Comparison of ENCODE assay signal across 8 mouse cellular contexts in the genomic region with DNA sequence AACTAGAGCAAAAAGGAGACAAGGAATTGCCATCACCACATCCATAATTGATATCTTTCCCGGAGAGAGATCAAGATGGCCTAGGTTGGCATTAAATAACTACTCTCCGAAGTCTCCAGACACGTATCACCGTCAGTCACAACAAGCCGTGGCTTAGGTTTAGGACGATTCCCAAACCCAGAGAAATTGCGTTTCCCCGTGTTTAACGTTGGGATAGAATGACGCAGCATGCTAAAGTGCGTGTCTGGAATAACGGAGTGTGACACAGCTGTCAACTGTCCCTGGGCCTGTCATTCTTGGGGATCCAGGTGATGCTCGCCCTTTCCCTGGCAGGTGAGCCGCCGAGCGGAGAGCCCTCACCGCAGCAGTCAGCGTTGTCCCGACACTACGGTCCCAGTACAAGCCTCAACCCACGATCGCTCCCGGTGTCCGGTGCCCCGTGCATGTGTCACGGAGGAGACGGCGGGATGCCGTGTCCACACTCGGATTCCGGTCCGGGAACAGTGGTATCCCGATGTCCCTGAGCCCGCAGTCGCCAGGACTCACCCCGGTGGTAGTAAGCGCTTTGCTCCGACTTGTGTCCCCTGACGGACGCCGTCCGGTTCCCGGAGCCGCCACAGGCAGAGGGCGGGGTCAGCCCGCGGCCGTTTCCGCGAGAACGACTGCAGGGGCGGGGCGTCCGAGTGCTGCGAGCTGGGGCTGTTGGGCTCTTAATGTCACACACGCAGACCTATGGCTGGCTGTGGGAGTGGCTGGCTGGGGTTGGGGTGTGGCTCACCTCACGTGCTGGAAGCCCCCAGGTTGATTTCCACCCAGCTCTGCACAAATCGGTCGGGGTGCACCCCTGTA. TPM values are rescaled to one million over a fixed set of nuclear protein-coding genes. Genes with fewer than 3 reads are reported as not detected.
A peak's percentile ranks its signal among the peaks of the same experiment; 100 is the strongest.
DNase-seq lines count a peak whose midpoint lies in the region; ATAC-seq and TF ChIP-seq lines count a peak whose summit lies in the region.

No protein-coding gene starts in this region.

- H3K4me3 ChIP-seq in C2C12 (ENCODE audit: insufficient read depth, poor library complexity, severe bottlenecking), result peak overlapping the region; percentile 98
- H3K4me3 ChIP-seq in embryonic fibroblast, embryonic 13.5 days (ENCODE audit: insufficient read depth, low read length), result peak overlapping the region; percentile 93
- peak overlapping the region; percentile 75 for H3K4me3 ChIP-seq in heart, embryonic 10.5 days
- H3K4me3 ChIP-seq in kidney, embryonic 15.5 days (replicated peaks), result peak overlapping the region; percentile 70
- peak overlapping the region; percentile 74 for H3K4me3 ChIP-seq in limb, embryonic 15.5 days
- H3K4me3 ChIP-seq in midbrain, postnatal 0 days (ENCODE audit: low read depth, low read length), result peak overlapping the region; percentile 55

- TF ChIP-seq POLR2A in embryonic fibroblast, embryonic 13.5 days (IDR thresholded peaks at IDR 0.05; ENCODE audit: low read depth, low read length), result peak; percentile 72

- H3K27me3 ChIP-seq in C2C12 (ENCODE audit: control insufficient read depth, insufficient read depth, insufficient read length), result no peaks in the 10 kb centered on the region
- no peaks in the 10 kb centered on the region for H3K27me3 ChIP-seq in heart, embryonic 10.5 days (ENCODE audit: insufficient read depth, poor library complexity, severe bottlenecking)
- H3K27me3 ChIP-seq in kidney, embryonic 15.5 days, result no peaks in the 10 kb centered on the region
- H3K27me3 ChIP-seq in limb, embryonic 15.5 days, result no peaks in the 10 kb centered on the region
- H3K27me3 ChIP-seq in midbrain, postnatal 0 days (ENCODE audit: insufficient read depth, low read length), result no peaks in the 10 kb centered on the region

- peak overlapping the region; percentile 88 for H3ac ChIP-seq in C2C12 (ENCODE audit: control insufficient read depth, insufficient read length, low read depth)

- no peaks in the 10 kb centered on the region for H3K4me1 ChIP-seq in embryonic fibroblast, embryonic 13.5 days (ENCODE audit: control insufficient read depth, insufficient read depth, low read length)
- peaks cover 5% of the 10 kb centered on the region; the same call in 1 of the 2 replicates for H3K4me1 ChIP-seq in heart, embryonic 10.5 days
- peaks cover 8% of the 10 kb centered on the region for H3K4me1 ChIP-seq in kidney, embryonic 15.5 days
- H3K4me1 ChIP-seq in limb, embryonic 15.5 days, result peaks cover 11% of the 10 kb centered on the region; the same call in 1 of the 2 replicates
- H3K4me1 ChIP-seq in midbrain, postnatal 0 days (ENCODE audit: insufficient read depth, low read length), result peaks cover 3% of the 10 kb centered on the region; the same call in 1 of the 2 replicates

- WGBS in heart, embryonic 10.5 days, result under 1% methylated on average over 59 of the region's 59 CpGs
- under 1% methylated on average over 59 of the region's 59 CpGs for WGBS in kidney, embryonic 15.5 days
- under 1% methylated on average over 59 of the region's 59 CpGs for WGBS in limb, embryonic 15.5 days
- WGBS in midbrain, postnatal 0 days, result under 1% methylated on average over 59 of the region's 59 CpGs

- peaks cover 23% of the 10 kb centered on the region for H3K79me2 ChIP-seq in C2C12 (ENCODE audit: control insufficient read depth, insufficient read depth)

- peak; percentile 96 for DNase-seq in brain, adult 2 months (ENCODE audit: low read depth, low spot score)
- peak; percentile 98 for DNase-seq in heart, embryonic 10.5 days (ENCODE audit: low spot score)
- peak; percentile 90 for DNase-seq in midbrain, postnatal 0 days (ENCODE audit: low spot score)
- peak; percentile 92 to 97 for DNase-seq in spleen, postnatal 10 days (ENCODE audit: low spot score in 2 of 2)

- peaks cover 5% of the 10 kb centered on the region for H3K79me3 ChIP-seq in C2C12 (ENCODE audit: low read depth)

- H3K36me3 ChIP-seq in C2C12 (ENCODE audit: control insufficient read depth, insufficient read depth), result peaks cover 14% of the 10 kb centered on the region
- 0 out of 2 replicates have a peak, but pooled peaks cover under 1% of the 10 kb centered on the region for H3K36me3 ChIP-seq in heart, embryonic 10.5 days
- H3K36me3 ChIP-seq in kidney, embryonic 15.5 days, result 0 out of 2 replicates have a peak, but pooled peaks cover 9% of the 10 kb centered on the region
- peaks cover 6% of the 10 kb centered on the region for H3K36me3 ChIP-seq in limb, embryonic 15.5 days
- peaks cover 10% of the 10 kb centered on the region for H3K36me3 ChIP-seq in midbrain, postnatal 0 days (ENCODE audit: insufficient read depth, low read length)

- H3K4me2 ChIP-seq in kidney, embryonic 15.5 days, result peak overlapping the region; percentile 90
- H3K4me2 ChIP-seq in limb, embryonic 15.5 days, result peak overlapping the region; percentile 73
- peak overlapping the region; percentile 58 for H3K4me2 ChIP-seq in midbrain, postnatal 0 days (ENCODE audit: low read depth, low read length, poor library complexity, severe bottlenecking)

- ATAC-seq in kidney, embryonic 15.5 days (replicated peaks; ENCODE audit: low FRiP score), result peak; percentile 98
- ATAC-seq in limb, embryonic 15.5 days (ENCODE audit: insufficient number of reproducible peaks, low FRiP score, low TSS enrichment, low read depth), result peak; percentile 92
- ATAC-seq in midbrain, postnatal 0 days (ENCODE audit: low FRiP score), result peak; percentile 94

- TF ChIP-seq CTCF in C2C12 (IDR thresholded peaks at IDR 0.05; ENCODE audit: control insufficient read depth, insufficient read depth, insufficient read length), result no peak
- TF ChIP-seq CTCF in embryonic fibroblast, embryonic 13.5 days (IDR thresholded peaks at IDR 0.05; ENCODE audit: borderline replicate concordance, insufficient read depth, low read length), result no peak
- TF ChIP-seq CTCF in midbrain, postnatal 0 days (IDR thresholded peaks at IDR 0.05), result no peak

- peak overlapping the region; percentile 83 for H3K27ac ChIP-seq in embryonic fibroblast, embryonic 13.5 days (ENCODE audit: insufficient read depth, low read length)
- peak overlapping the region; percentile 86 for H3K27ac ChIP-seq in heart, embryonic 10.5 days
- peak overlapping the region; percentile 79 for H3K27ac ChIP-seq in kidney, embryonic 15.5 days
- peak overlapping the region; percentile 77 for H3K27ac ChIP-seq in limb, embryonic 15.5 days
- H3K27ac ChIP-seq in midbrain, postnatal 0 days (ENCODE audit: low read depth, low read length), result peak overlapping the region; percentile 77

- no peaks in the 10 kb centered on the region for H3K9me3 ChIP-seq in heart, embryonic 10.5 days
- no peaks in the 10 kb centered on the region for H3K9me3 ChIP-seq in kidney, embryonic 15.5 days (replicated peaks)
- H3K9me3 ChIP-seq in limb, embryonic 15.5 days, result no peaks in the 10 kb centered on the region
- H3K9me3 ChIP-seq in midbrain, postnatal 0 days (ENCODE audit: low read length), result no peaks in the 10 kb centered on the region

- H3K9ac ChIP-seq in kidney, embryonic 15.5 days, result peak overlapping the region; percentile 65
- peak overlapping the region; percentile 66 for H3K9ac ChIP-seq in limb, embryonic 15.5 days
- H3K9ac ChIP-seq in midbrain, postnatal 0 days (replicated peaks; ENCODE audit: low read length, poor library complexity, severe bottlenecking), result peak overlapping the region; percentile 70

TF ChIP-seq in C2C12, 6 proteins besides CTCF, POLR2A, EP300 and RAD21:
- TF ChIP-seq MYOD1 (IDR thresholded peaks at IDR 0.05; ENCODE audit: control insufficient read depth, insufficient read length, low read depth) (no peak), USF1 (IDR thresholded peaks at IDR 0.05; ENCODE audit: low read depth) (no peak), MYOG (IDR thresholded peaks at IDR 0.05; ENCODE audit: control insufficient read depth, extremely low read depth, insufficient read length) (no peak), CEBPB (IDR thresholded peaks at IDR 0.05; ENCODE audit: low read depth) (no peak), FOSL1 (IDR thresholded peaks at IDR 0.05; ENCODE audit: insufficient read depth, low read length, poor library complexity, severe bottlenecking) (no peak), MAX (IDR thresholded peaks at IDR 0.05) (no peak)

RNA-seq across cellular contexts. Expression of gene Lgals8, which starts 3.6 kb away (rescaled TPM):
- polyA plus RNA-seq in C2C12 (2012; fragmentation: generic; extraction: Trizol), result 16.3 TPM
- polyA plus RNA-seq in embryonic fibroblast, embryonic 13.5 days (2011; ENCODE audit: insufficient read length, low read depth, missing spikeins), result 56.6 and 72.2 TPM in 2 replicates
- 10.5 and 11.2 TPM in 2 replicates for polyA plus RNA-seq in heart, embryonic 10.5 days (2016; fragmentation: Nextera tagmentation; extraction: Ambion mirVana)
- polyA plus RNA-seq in kidney, embryonic 15.5 days (2015; fragmentation: Nextera tagmentation; extraction: Ambion mirVana), result 20.4 and 22.5 TPM in 2 replicates
- polyA plus RNA-seq in limb, embryonic 15.5 days (2015; fragmentation: Nextera tagmentation; extraction: Ambion mirVana), result 23.4 and 23.6 TPM in 2 replicates
- 24.5 and 34.3 TPM in 2 replicates for total RNA-seq in midbrain, postnatal 0 days (2014; rRNA removed)
- 30.2 and 31.3 TPM in 2 replicates for polyA plus RNA-seq in midbrain, postnatal 0 days (2015; fragmentation: Nextera tagmentation; extraction: Ambion mirVana)

RNA-seq across cellular contexts. Expression of gene Edaradd, which starts 59.1 kb away (rescaled TPM):
- polyA plus RNA-seq in C2C12 (2012; fragmentation: generic; extraction: Trizol), result not detected
- polyA plus RNA-seq in embryonic fibroblast, embryonic 13.5 days (2011; ENCODE audit: insufficient read length, low read depth, missing spikeins), result 0.10 TPM in 1 of 2 replicates, not detected in the other
- 0.39 and 0.67 TPM in 2 replicates for polyA plus RNA-seq in heart, embryonic 10.5 days (2016; fragmentation: Nextera tagmentation; extraction: Ambion mirVana)
- 2.4 TPM in 2 replicates for polyA plus RNA-seq in kidney, embryonic 15.5 days (2015; fragmentation: Nextera tagmentation; extraction: Ambion mirVana)
- 5.7 and 5.8 TPM in 2 replicates for polyA plus RNA-seq in limb, embryonic 15.5 days (2015; fragmentation: Nextera tagmentation; extraction: Ambion mirVana)
- 1.1 and 1.4 TPM in 2 replicates for total RNA-seq in midbrain, postnatal 0 days (2014; rRNA removed)
- polyA plus RNA-seq in midbrain, postnatal 0 days (2015; fragmentation: Nextera tagmentation; extraction: Ambion mirVana), result 1.4 TPM in 2 replicates

Comparison
In these comparisons a context has a peak if more than half of its experiments do, and no peak if none do; other contexts are left out.
1. Peak in every context shown above with its lines: DNase-seq, ATAC-seq, H3K4me3 ChIP-seq and H3K27ac ChIP-seq.